Mouse (Mus musculus) embryo, embryonic 10 days (tissue): Measurements from ENCODE around the gene Gm20854.
"Not testable (repeated sequence)": the region's sequence is repeated elsewhere in the genome, so short reads cannot be mapped to it uniquely, and the experiment has no call there.

ENCODE experiments used
- DNase-seq: peaks from one replicate; pipeline ENCODE4 v3.0.0-alpha.2; 2015; ENCODE audit warnings: low spot score

Gene Gm20854

DNA sequence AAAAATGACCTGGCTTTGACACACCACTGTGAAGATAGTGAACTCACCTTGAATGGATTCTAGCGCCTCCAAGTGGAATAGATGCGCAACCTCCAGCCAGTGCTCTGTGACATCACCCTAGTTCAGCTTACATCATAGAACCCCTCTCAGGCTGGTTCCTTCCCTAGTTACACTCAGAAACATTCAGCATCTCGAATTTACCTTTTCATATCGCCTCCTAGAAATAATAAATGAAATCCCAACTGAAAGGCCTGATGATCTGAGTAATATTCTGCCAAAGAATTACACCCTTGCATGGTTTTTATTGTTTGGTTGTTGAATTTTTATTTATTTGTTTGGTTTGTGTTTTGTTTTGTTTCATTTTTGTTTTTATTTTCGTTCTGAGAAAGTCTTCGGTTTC, at the start of gene Gm20854:
TSS of gene Gm20854 (minus strand) at position 101 of the 400 bp plus-strand sequence.
- not testable (repeated sequence) for DNase-seq
